Mouse (Mus musculus): ENCODE results near the gene E030025P04Rik. TPM values are rescaled to one million over a fixed set of nuclear protein-coding genes. Genes with fewer than 3 reads are reported as not detected.

Gene E030025P04Rik
- not detected in 2 replicates for polyA plus RNA-seq (2012; rRNA removed)

- 41% methylated on average over 4 of the region's 4 CpGs for WGBS
- no peak for DNase-seq (ENCODE audit: low read depth, low spot score)
Observed at GRCm38 (mm10) chr11:109144236-109144635, at the start of gene E030025P04Rik. Gene E030025P04Rik, minus strand, starts transcription at chr11:109144369.

GRCm38 (mm10) chr11:109192673-109193557 lies 48.7 kb upstream of the E030025P04Rik start:
- DNase-seq (ENCODE audit: low read depth, low spot score): no peak
- 44% methylated on average over 15 of the region's 15 CpGs for WGBS

DNA sequence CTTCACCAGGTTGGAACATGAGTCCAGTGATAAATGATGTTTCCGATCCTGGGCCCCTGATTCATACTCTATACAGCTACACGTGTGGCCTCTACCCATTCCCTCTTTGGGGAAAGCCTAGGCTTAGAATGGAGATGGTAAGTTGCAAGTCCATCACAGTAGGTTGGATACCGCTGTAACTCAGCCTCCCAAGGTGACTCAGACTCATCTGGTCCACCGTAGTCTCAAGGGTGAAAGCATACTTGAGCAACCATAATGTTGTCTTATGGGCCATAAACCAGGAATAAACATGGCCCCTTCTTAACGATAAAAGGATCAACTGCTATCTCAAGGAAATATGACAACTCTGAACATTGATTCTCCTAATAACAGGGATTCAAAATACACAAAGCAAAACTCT lies 44.1 kb upstream of the E030025P04Rik start:
- 31% methylated on average over 5 of the region's 5 CpGs for WGBS
- no peak for DNase-seq (ENCODE audit: low read depth, low spot score)

- 20% methylated on average over 6 of the region's 6 CpGs for WGBS
- DNase-seq (ENCODE audit: low read depth, low spot score): peak; percentile 84
Observed at GRCm38 (mm10) chr11:109187631-109188184, 43.5 kb upstream of the E030025P04Rik start.

- 20% methylated on average over 7 of the region's 7 CpGs for WGBS
Observed at GRCm38 (mm10) chr11:109181118-109181517, 36.9 kb upstream of the E030025P04Rik start.

GRCm38 (mm10) chr11:109180290-109180689 lies 36.1 kb upstream of the E030025P04Rik start:
- 26% methylated on average over 11 of the region's 11 CpGs for WGBS
- DNase-seq (ENCODE audit: low read depth, low spot score): peak; percentile 88

More at GRCm38 (mm10) chr11:109181118-109181517, 36.9 kb upstream of the E030025P04Rik start:
- no peak for DNase-seq (ENCODE audit: low read depth, low spot score)

DNA sequence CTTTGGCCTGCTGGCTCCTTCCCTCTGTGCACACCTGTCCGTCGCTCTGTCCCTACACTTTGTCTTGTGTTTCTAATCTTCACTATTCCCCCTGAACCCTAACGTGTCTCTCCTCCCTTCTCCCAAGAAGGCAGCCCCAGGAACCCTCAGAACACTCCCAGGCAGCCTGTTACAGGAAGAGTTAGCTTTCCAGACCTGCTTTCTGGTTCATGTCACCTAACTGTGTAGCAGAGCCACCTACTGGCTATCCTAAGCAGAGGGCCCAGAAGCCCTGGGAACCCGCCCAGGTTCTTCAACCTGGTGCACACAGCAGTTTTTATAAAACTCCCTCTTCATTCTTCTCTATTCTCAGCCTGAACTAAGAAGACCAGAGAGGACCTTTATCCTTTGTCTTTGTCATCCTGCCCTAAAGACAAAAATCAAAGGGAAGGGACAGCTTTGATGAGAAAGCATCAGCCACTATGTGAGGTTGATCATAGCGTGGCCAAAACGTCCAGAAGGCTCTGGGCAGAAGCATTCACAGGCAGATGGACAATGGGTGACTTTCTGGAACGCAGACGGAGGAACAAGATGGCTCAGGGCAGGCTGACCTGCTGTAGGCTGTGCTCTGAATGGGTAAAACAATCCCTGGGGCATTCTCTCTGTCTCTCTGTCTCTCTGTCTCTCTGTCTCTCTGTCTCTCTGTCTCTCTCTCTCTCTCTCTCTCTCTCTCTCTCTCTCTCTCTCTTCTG lies 34.8 kb upstream of the E030025P04Rik start:
- DNase-seq (ENCODE audit: low read depth, low spot score): no peak
- 44% methylated on average over 8 of the region's 8 CpGs for WGBS

GRCm38 (mm10) chr11:109175376-109175969 lies 31.3 kb upstream of the E030025P04Rik start:
- WGBS: 93% methylated on average over 8 of the region's 8 CpGs

DNA sequence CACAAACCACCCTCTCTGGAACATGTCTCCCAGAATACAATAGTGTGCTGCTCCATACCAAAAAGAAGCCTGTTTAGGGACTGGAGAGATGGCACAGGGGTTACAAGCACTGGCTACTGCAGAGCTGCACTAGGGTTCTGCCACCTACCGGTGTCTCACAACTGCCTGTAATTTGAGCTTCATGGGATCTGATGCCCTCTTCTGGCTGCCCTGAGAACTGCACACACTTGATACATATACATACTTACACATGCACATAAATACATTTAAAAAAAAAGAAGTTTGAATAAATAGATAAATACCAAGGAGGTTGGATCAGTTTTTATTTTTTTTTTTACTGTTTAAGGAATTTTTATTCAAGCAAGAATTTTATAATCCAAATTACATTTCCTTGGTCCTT lies 28.1 kb upstream of the E030025P04Rik start:
- 95% methylated on average over 1 of the region's 1 CpGs for WGBS
- no peak for DNase-seq (ENCODE audit: low read depth, low spot score)

More at GRCm38 (mm10) chr11:109175376-109175969, 31.3 kb upstream of the E030025P04Rik start:
- DNase-seq (ENCODE audit: low read depth, low spot score): no peak

DNA sequence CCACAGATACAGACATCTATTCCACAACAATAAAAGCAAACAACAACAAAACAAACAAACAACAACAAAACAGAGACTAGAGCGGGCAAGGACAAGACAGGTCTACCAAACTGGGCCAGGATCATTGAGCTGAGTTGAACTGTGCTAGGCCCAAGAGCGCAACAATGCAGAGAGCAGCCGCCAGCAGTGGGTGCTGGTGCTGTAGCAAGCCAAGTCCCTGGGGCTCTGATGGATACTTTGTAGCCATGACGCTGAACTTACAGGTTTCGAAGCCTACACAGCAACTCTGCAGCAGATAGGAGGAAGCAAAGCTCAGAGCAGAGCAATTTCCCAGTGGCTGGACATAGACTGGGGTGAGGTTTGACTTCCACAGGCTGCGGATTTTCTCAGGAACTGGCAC lies 26.6 kb upstream of the E030025P04Rik start:
- DNase-seq (ENCODE audit: low read depth, low spot score): no peak
- 95% methylated on average over 6 of the region's 6 CpGs for WGBS

- 66% methylated on average over 5 of the region's 5 CpGs for WGBS
- DNase-seq (ENCODE audit: low read depth, low spot score): no peak
Observed at GRCm38 (mm10) chr11:109157694-109158093, 13.5 kb upstream of the E030025P04Rik start.

GRCm38 (mm10) chr11:109144890-109145341 lies 747 bp upstream of the E030025P04Rik start:
- DNase-seq (ENCODE audit: low read depth, low spot score): no peak
- WGBS: 23% methylated on average over 7 of the region's 7 CpGs

GRCm38 (mm10) chr11:109126482-109126881 lies 17.7 kb downstream of the E030025P04Rik start:
- DNase-seq (ENCODE audit: low read depth, low spot score): no peak
- WGBS: 52% methylated on average over 7 of the region's 7 CpGs

DNA sequence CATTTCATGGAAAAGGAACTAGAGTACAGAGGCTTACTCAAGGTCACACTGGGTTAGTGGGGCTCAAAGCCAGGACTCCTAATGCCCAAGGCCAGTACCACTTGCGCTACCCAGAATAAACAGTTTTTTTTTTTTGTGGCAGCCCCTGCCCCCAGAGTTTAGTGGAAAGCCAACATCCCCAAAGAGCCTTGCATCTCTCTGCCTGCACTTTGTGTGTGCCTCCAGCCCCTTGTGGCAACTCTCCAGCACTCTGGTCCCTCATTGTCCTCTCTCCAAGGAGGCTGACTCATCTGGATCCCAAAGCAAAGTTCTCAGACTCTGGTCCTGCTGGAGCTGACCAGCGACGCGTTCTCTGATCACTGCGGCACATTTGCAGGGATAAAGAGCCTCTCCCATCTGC lies 18.7 kb downstream of the E030025P04Rik start:
- 68% methylated on average over 5 of the region's 5 CpGs for WGBS
- no peak for DNase-seq (ENCODE audit: low read depth, low spot score)

GRCm38 (mm10) chr11:109124284-109124683 lies 19.9 kb downstream of the E030025P04Rik start:
- DNase-seq (ENCODE audit: low read depth, low spot score): no peak
- WGBS: 67% methylated on average over 3 of the region's 3 CpGs

DNA sequence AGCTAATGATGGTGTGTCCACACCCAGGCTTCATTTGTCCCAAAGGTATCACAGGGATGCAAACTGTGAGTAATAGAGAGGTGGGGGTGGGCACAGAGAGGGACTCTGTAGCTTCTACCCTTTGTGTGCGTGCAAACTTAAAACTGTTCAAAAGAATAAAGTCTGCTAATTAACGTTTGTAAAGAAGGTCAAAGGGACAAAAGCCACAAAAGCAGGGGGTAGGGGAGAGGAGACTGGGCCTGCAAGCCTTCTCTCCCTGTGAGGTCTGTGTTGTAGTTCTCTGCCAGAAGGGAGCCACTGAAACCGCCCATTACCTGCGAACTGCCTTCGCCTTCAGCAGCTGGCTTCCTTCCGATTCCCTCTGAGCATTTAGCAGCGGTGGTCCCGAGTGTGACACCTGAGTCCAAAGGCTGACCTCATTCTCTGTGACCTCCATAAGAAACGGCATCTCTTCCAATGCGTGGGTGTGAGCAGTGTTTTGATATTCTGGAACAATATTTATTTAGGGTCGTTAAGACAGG lies 34.3 kb downstream of the E030025P04Rik start:
- no peak for DNase-seq (ENCODE audit: low read depth, low spot score)
- WGBS: 66% methylated on average over 11 of the region's 11 CpGs

DNA sequence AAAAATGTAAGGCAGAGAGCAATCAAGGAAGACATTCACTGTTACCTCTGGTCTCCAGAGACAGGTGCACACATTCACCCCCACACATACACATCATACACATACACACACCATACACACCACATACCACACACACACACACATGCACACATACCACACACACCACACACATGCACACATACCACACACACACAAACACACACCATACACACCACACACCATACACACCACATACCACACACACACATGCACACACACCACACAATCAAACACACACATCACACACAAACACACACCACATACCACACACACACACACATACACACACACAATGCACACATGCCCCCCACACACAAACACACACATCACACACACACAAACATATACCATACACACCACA lies 35.1 kb downstream of the E030025P04Rik start:
- no peak for DNase-seq (ENCODE audit: low read depth, low spot score)

DNA sequence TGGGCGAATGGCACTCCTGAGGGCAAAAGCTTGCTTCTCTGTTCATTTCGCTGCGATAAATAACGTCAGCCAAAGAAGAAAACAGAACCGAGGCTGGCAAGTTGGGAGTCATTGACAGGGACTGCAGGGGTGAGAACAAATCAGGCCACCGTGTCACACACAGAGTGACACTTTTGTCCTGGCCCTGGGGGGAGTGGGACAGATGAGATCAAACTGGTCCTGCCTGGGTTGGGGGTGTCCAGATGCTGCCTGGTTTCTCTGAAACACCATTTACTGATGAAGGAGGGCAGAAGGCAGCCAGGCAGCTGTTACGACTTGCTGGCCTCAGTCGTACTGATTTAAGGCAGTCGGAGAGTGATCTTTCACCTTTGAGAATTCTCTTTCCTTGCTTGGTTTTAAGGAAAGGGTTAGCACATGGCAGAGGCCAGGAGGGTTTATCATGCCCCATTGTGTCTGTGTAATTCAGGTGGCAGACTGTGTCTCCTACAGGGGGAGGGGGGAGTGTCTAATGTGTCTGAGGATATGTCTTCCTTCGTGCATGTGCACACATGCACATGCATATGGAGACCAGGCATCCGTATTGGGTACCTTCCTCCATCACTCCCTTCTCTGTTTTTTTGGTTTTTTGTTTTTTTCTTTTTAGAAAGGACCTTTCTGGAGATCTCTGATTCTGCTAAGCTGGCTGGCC lies 36.5 kb downstream of the E030025P04Rik start:
- DNase-seq (ENCODE audit: low read depth, low spot score): no peak
- WGBS: 89% methylated on average over 11 of the region's 11 CpGs

DNA sequence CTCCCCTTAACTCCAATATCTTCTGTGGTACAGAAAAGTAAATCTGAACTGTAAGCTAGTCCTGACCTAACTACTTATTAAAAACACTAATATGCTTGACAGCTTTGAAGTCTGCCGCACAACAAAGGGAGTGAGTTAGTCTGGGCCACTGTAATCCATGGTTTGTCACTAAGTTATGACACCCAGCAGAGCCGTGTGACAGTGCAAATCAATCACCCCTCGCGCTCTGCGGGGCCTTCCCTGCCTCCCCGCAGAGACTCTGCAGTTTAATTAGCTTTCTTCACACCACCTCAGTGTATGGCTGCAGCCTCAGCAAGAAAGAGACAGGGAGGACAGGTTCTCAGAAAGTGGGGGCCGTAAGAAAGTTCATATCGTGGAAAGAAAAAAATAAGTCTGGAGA lies 37.4 kb downstream of the E030025P04Rik start:
- DNase-seq (ENCODE audit: low read depth, low spot score): no peak
- WGBS: 49% methylated on average over 8 of the region's 8 CpGs

Data from large intestine, adult 2 months (tissue).